Mouse (Mus musculus): Measurements from ENCODE around the gene Prcc. TPM values are rescaled to one million over a fixed set of nuclear protein-coding genes. Genes with fewer than 3 reads are reported as not detected.
"Not testable (repeated sequence)": the region's sequence is repeated elsewhere in the genome, so short reads cannot be mapped to it uniquely, and the experiment has no call there.

The Prcc gene
- polyA plus RNA-seq, 1 experiment from 2014 or later: 9.8 TPM

DNA sequence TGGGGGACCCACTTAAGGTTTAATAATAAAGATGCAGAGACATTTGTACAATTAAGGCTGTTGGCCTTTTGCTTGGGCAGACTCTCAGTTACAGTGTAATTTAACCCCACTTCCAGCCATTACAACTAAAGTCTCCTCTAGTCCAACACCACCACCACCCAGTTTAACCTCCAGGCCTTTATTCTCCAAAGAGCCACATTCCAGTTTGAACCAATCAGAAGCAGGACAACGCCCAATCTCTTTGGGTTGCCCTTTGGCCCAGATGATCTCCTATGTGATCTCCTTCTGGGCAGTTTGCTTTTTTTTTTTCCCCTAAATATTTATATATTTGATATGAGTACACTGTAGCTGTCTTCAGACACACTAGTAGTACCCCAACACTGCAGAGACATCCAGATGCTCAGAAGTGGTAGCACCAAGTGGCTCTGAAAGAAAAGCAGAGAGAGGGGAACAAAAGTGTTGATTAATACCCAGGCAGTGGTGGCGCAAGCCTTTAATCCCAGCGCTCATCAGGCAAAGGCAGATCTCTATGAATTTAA, 8.0 kb upstream of the Prcc start:
- Histone ChIP-seq H3K4me1 (ENCODE audit: control insufficient read depth, insufficient read depth, low read length) (no peaks in the 10 kb centered on the region), H3K27ac (ENCODE audit: low read length) (no peak overlapping the region), H3K36me3 (ENCODE audit: control insufficient read depth, insufficient read depth, low read length) (no peaks in the 10 kb centered on the region), H3K4me2 (ENCODE audit: low read depth, low read length) (no peak overlapping the region), H3K4me3 (ENCODE audit: low read length) (no peak overlapping the region), H3K27me3 (replicated peaks; ENCODE audit: control insufficient read depth, insufficient read depth, low read length) (no peaks in the 10 kb centered on the region), H3K9me3 (ENCODE audit: control insufficient read depth, low read length) (no peaks in the 10 kb centered on the region), H3K9ac (ENCODE audit: low read depth, low read length) (no peak overlapping the region)
- no peak for ATAC-seq
- 74% methylated on average over 3 of the region's 3 CpGs for WGBS

DNA sequence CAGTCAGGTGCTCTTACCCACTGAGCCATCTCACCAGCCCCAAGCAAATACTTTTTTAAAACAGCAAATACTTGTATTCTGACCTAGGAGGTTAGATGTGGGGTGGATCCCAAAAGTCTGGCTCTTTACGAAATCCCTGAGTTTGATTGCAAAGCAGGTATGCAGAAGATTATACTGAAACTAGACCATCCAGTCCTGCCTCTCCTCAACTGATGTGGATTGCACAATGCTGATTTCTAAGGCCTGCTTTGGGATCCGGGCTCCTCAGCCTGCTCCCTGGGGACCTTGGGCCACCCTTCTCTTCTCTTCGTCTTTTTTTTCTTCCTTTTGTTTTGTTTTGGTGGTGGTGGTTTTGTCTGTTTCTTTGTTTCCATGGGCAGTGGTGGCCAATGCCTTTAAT, 6.1 kb upstream of the Prcc start:
- 71% methylated on average over 3 of the region's 3 CpGs for WGBS
- Histone ChIP-seq H3K4me3 (ENCODE audit: low read length) (no peak overlapping the region), H3K4me2 (ENCODE audit: low read depth, low read length) (no peak overlapping the region), H3K27ac (ENCODE audit: low read length) (no peak overlapping the region), H3K9ac (ENCODE audit: low read depth, low read length) (no peak overlapping the region), H3K9me3 (ENCODE audit: control insufficient read depth, low read length) (no peaks in the 10 kb centered on the region), H3K36me3 (ENCODE audit: control insufficient read depth, insufficient read depth, low read length) (no peaks in the 10 kb centered on the region), H3K4me1 (ENCODE audit: control insufficient read depth, insufficient read depth, low read length) (peaks cover 1% of the 10 kb centered on the region; the same call in 1 of the 2 replicates), H3K27me3 (replicated peaks; ENCODE audit: control insufficient read depth, insufficient read depth, low read length) (no peaks in the 10 kb centered on the region)
- no peak for ATAC-seq

DNA sequence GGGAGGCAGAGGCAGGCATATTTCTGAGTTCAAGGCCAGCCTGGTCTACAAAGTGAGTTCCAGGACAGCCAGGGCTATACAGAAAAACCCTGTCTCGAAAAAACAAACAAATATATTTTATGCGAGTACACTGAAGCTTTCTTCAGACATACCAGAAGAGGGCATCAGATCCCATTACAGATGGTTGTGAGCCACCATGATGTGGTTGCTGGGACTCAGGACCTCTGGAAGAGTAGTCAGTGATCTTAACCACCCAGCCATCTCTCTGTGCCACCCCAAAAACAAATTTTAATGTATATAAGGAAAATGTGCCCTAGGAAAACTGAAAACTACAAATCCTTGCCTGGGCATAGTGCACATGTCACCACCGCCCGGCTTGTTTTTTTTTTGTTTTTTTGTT, 2.0 kb upstream of the Prcc start:
- H3K27ac ChIP-seq (ENCODE audit: low read length); ATAC-seq; H3K36me3 ChIP-seq (ENCODE audit: control insufficient read depth, insufficient read depth, low read length); H3K9me3 ChIP-seq (ENCODE audit: control insufficient read depth, low read length); H3K27me3 ChIP-seq (replicated peaks; ENCODE audit: control insufficient read depth, insufficient read depth, low read length); H3K4me2 ChIP-seq (ENCODE audit: low read depth, low read length); H3K9ac ChIP-seq (ENCODE audit: low read depth, low read length); H3K4me3 ChIP-seq (ENCODE audit: low read length): not testable (repeated sequence)
- WGBS: 86% methylated on average over 4 of the region's 4 CpGs
- peaks cover 17% of the 10 kb centered on the region for H3K4me1 ChIP-seq (ENCODE audit: control insufficient read depth, insufficient read depth, low read length)

DNA sequence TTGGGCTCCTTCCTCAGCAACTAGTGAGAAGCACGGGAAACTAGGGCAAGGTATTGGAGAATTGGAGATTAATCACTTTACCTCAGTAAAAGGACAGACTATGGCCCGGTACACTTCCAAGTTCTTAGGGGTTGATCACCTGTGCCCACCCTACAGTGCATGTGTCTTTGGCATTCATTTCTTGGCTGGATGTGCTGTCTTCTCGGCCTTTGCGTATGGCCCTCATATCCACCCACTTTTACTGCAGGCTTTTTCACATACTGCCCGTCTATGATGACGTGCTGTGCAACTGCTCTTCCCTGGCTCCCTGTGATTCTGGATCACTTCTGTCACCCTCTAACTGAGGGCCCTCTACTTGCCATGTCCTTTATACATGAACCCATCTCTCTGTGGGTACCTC, 1.0 kb upstream of the Prcc start:
- 0 out of 2 replicates have a peak overlapping the region, but pooled peaks have one; percentile 54 for H3K9ac ChIP-seq (ENCODE audit: low read depth, low read length)
- H3K4me2 ChIP-seq (ENCODE audit: low read depth, low read length): no peak overlapping the region
- ATAC-seq: no peak
- H3K36me3 ChIP-seq (ENCODE audit: control insufficient read depth, insufficient read depth, low read length): no peaks in the 10 kb centered on the region
- H3K4me1 ChIP-seq (ENCODE audit: control insufficient read depth, insufficient read depth, low read length): peaks cover 17% of the 10 kb centered on the region
- WGBS: 82% methylated on average over 6 of the region's 6 CpGs
- H3K9me3 ChIP-seq (ENCODE audit: control insufficient read depth, low read length): no peaks in the 10 kb centered on the region
- H3K4me3 ChIP-seq (ENCODE audit: low read length): peak overlapping the region; percentile 100
- no peaks in the 10 kb centered on the region for H3K27me3 ChIP-seq (replicated peaks; ENCODE audit: control insufficient read depth, insufficient read depth, low read length)
- no peak overlapping the region for H3K27ac ChIP-seq (ENCODE audit: low read length)

DNA sequence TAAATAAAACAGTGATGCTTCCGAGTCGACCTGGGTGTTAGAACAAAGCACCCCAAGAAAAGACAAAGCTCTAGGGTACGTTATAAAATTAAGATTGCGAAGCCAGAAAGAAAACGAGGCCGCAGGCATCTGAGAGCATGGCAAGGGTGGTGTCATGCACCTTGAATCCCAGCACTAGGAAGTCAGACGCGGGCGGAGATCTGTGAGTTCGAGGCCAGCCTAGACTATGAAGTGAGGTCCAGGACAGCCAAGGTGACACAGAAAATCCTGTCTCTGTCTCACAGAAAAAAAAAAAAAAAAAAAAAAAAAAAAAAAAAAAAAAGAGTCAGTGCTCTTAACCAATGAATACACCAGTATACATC, 577 bp upstream of the Prcc start:
- H3K27ac ChIP-seq (ENCODE audit: low read length): no peak overlapping the region
- peak overlapping the region; percentile 49 for H3K4me2 ChIP-seq (ENCODE audit: low read depth, low read length)
- H3K4me1 ChIP-seq (ENCODE audit: control insufficient read depth, insufficient read depth, low read length): peaks cover 17% of the 10 kb centered on the region
- H3K9me3 ChIP-seq (ENCODE audit: control insufficient read depth, low read length): no peaks in the 10 kb centered on the region
- H3K36me3 ChIP-seq (ENCODE audit: control insufficient read depth, insufficient read depth, low read length): no peaks in the 10 kb centered on the region
- peak overlapping the region; percentile 100 for H3K4me3 ChIP-seq (ENCODE audit: low read length)
- ATAC-seq: peak; percentile 17
- WGBS: 7% methylated on average over 10 of the region's 10 CpGs
- peak overlapping the region; percentile 54 for H3K9ac ChIP-seq (ENCODE audit: low read depth, low read length)
- H3K27me3 ChIP-seq (replicated peaks; ENCODE audit: control insufficient read depth, insufficient read depth, low read length): no peaks in the 10 kb centered on the region

DNA sequence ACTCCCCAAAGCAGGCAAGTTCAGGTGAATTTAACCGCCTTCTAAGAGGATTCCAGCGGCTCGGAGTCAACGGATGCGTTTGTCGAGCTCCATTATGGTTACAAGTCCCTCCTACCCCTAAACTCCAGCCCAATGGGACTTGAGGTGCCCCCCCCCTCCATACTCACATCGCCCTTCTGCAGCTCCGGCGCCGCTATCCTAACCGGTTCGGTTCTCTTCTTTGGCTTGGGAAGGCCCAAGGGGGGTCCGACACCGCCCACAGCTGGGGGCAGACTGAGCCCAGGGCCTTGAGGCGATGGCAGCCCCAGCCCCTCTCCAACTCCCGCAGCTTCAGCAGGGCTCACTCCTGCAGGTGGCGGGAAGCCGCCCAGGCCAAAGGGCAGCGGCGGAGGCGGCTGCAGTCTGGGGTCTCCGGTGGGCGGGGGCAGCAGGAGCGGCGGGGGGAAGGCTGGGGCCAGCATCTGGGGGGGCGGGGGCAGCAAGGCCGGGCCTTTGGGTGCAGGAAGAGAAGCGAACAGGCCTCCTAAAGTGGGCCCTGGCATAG, 628 bp downstream of the Prcc start:
- under 1% methylated on average over 24 of the region's 28 CpGs for WGBS
- Histone ChIP-seq H3K27me3 (replicated peaks; ENCODE audit: control insufficient read depth, insufficient read depth, low read length) (no peaks in the 10 kb centered on the region), H3K9me3 (ENCODE audit: control insufficient read depth, low read length) (no peaks in the 10 kb centered on the region), H3K9ac (ENCODE audit: low read depth, low read length) (peak overlapping the region; percentile 96), H3K4me2 (ENCODE audit: low read depth, low read length) (peak overlapping the region; percentile 74), H3K36me3 (ENCODE audit: control insufficient read depth, insufficient read depth, low read length) (no peaks in the 10 kb centered on the region), H3K4me1 (ENCODE audit: control insufficient read depth, insufficient read depth, low read length) (peaks cover 17% of the 10 kb centered on the region), H3K4me3 (ENCODE audit: low read length) (peak overlapping the region; percentile 100), H3K27ac (ENCODE audit: low read length) (peak overlapping the region; percentile 96)
- no peak; the same call in none of the 2 replicates for ATAC-seq

DNA sequence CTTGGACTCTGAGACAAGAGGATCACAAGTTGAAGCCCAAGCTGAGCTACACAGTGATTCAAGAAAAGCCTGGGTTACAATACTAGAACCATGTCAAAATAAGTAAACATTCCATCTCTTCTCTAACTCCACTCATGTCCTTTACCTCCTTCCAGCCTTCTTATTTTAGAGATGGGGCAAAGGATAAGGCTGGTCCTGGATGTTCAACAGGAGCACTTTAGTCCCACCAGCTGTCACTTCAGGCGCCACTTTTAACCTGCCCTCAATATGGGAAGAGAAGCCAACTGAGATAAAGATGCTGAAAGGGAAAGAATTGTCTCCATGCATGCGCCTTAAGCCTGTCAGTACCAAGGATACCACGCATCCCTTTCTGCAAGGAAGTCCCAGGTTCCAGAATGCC, 1.1 kb downstream of the Prcc start:
- peaks cover 17% of the 10 kb centered on the region for H3K4me1 ChIP-seq (ENCODE audit: control insufficient read depth, insufficient read depth, low read length)
- 1% methylated on average over 3 of the region's 3 CpGs for WGBS
- ATAC-seq: no peak

DNA sequence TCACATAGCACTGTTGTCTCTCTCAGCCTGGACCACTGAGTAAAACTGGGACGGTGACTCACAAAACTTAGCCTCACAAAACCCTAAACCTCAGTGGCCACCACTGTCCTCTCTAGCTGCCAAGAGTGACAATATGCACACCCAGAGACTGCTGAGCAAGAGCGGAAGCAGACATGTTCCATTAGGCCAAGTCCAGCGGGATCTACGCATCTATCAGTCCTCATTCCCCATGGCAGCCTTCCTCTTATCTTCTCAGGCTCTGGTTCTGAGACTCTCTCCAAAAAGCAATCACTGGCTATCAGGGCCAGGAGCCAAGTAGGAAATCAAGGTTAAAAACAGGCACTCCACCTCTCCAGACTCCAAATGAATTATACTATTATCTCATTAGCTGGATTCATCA, 7.7 kb downstream of the Prcc start:
- WGBS: 91% methylated on average over 4 of the region's 4 CpGs
- Histone ChIP-seq H3K36me3 (ENCODE audit: control insufficient read depth, insufficient read depth, low read length) (no peaks in the 10 kb centered on the region), H3K9me3 (ENCODE audit: control insufficient read depth, low read length) (no peaks in the 10 kb centered on the region), H3K27me3 (replicated peaks; ENCODE audit: control insufficient read depth, insufficient read depth, low read length) (no peaks in the 10 kb centered on the region), H3K4me1 (ENCODE audit: control insufficient read depth, insufficient read depth, low read length) (no peaks in the 10 kb centered on the region), H3K4me2 (ENCODE audit: low read depth, low read length) (no peak overlapping the region), H3K4me3 (ENCODE audit: low read length) (no peak overlapping the region), H3K9ac (ENCODE audit: low read depth, low read length) (no peak overlapping the region), H3K27ac (ENCODE audit: low read length) (no peak overlapping the region)
- ATAC-seq: no peak

More for the DNA sequence above, 1.1 kb downstream of the Prcc start:
- no peaks in the 10 kb centered on the region for H3K9me3 ChIP-seq (ENCODE audit: control insufficient read depth, low read length)
- H3K27ac ChIP-seq (ENCODE audit: low read length): peak overlapping the region; percentile 96; the same call in 1 of the 2 replicates
- peak overlapping the region; percentile 100 for H3K4me3 ChIP-seq (ENCODE audit: low read length)
- peak overlapping the region; percentile 96 for H3K9ac ChIP-seq (ENCODE audit: low read depth, low read length)
- H3K4me2 ChIP-seq (ENCODE audit: low read depth, low read length): peak overlapping the region; percentile 74
- no peaks in the 10 kb centered on the region for H3K27me3 ChIP-seq (replicated peaks; ENCODE audit: control insufficient read depth, insufficient read depth, low read length)
- H3K36me3 ChIP-seq (ENCODE audit: control insufficient read depth, insufficient read depth, low read length): no peaks in the 10 kb centered on the region

DNA sequence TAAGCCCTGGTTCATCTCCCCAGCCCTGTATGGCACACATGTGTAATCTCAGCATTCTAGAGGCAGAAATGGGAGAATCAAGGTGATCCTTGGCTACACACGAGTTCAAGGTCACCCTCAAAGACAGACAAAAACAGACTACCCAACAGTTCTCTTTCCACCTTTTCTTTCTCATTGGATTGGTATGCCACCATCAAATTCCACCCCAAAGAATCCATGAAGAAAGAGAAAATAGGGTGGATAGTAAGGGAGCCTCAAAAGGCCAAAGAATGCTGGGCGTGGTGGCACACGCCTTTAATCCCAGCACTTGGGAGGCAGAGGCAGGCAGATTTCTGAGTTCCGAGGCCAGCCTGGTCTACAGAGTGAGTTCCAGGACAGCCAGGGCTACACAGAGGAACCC, 21.3 kb downstream of the Prcc start:
- not testable (repeated sequence) for H3K27me3 ChIP-seq (replicated peaks; ENCODE audit: control insufficient read depth, insufficient read depth, low read length); H3K4me2 ChIP-seq (ENCODE audit: low read depth, low read length); H3K4me3 ChIP-seq (ENCODE audit: low read length); H3K27ac ChIP-seq (ENCODE audit: low read length); H3K9ac ChIP-seq (ENCODE audit: low read depth, low read length); ATAC-seq; H3K9me3 ChIP-seq (ENCODE audit: control insufficient read depth, low read length); H3K4me1 ChIP-seq (ENCODE audit: control insufficient read depth, insufficient read depth, low read length)
- peaks cover 19% of the 10 kb centered on the region for H3K36me3 ChIP-seq (ENCODE audit: control insufficient read depth, insufficient read depth, low read length)
- 92% methylated on average over 4 of the region's 4 CpGs for WGBS

DNA sequence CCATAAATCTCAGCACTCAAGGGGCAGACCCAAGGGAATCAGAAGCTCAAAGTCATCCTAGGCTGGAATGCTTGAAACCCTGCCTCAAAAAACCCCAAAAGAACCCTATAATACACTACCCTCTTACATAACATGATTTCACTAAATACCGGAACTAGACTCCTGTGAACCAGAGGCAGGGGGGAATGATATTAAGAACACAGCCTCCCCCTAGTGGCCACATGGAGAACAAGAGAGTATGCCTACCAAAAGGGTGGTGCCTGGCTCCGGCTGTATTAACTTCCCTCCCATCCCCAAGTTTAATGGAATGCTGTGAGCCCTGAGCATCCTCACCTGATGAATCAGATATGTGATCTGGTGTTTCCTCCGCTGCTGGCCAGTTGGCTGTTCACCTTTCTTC, 25.6 kb downstream of the Prcc start:
- Histone ChIP-seq H3K4me3 (ENCODE audit: low read length) (no peak overlapping the region), H3K4me1 (ENCODE audit: control insufficient read depth, insufficient read depth, low read length) (peaks cover 6% of the 10 kb centered on the region; the same call in 1 of the 2 replicates), H3K36me3 (ENCODE audit: control insufficient read depth, insufficient read depth, low read length) (peaks cover 25% of the 10 kb centered on the region), H3K9ac (ENCODE audit: low read depth, low read length) (no peak overlapping the region), H3K9me3 (ENCODE audit: control insufficient read depth, low read length) (no peaks in the 10 kb centered on the region), H3K27me3 (replicated peaks; ENCODE audit: control insufficient read depth, insufficient read depth, low read length) (no peaks in the 10 kb centered on the region), H3K27ac (ENCODE audit: low read length) (no peak overlapping the region), H3K4me2 (ENCODE audit: low read depth, low read length) (no peak overlapping the region)
- 27% methylated on average over 3 of the region's 3 CpGs for WGBS
- ATAC-seq: peak; percentile 65
